Mouse (Mus musculus) adrenal gland, postnatal 0 days (tissue): ENCODE measurements around the gene Gm904. TPM values are rescaled to one million over a fixed set of nuclear protein-coding genes. Genes with fewer than 3 reads are reported as not detected.

Source experiments
- microRNA-seq: library from miRNA; unstranded; fragments of <30 nt; microRNA quantifications from one replicate; pipeline ENCODE4, GENCODE M21; 2016; ENCODE audit warnings: borderline replicate concordance; ENCODE audit not compliant: insufficient number of aligned reads
- polyA plus RNA-seq: library from polyadenylated mRNA; unstranded; fragments of >200 nt; fragmentation: Nextera tagmentation; extraction: Ambion mirVana; gene quantifications from 2 replicates; pipeline ENCODE4 v1.2.1, GENCODE M21; 2015

The Gm904 gene
- polyA plus RNA-seq = not detected in 2 replicates

GRCm38 (mm10) chr13:50642928-50643327, at the start of gene Gm904:
Gm904 (plus strand) TSS chr13:50643228.

Small RNA genes within 50 kb of the gene (microRNA-seq; reads per million reads assigned to microRNA genes)
- gene Gm23952 (not detected), gene Mir683-2 (not detected)

Other genes with a start within 250 kb of the Gm904 start
- 21.8 and 24.7 TPM in 2 replicates for gene Fbxw17, start 225.4 kb upstream of the Gm904 start, polyA plus RNA-seq
- gene Gm47429, start 199.3 kb upstream of the Gm904 start, polyA plus RNA-seq = not detected in 2 replicates
- gene Nutm2, start 175.9 kb upstream of the Gm904 start, polyA plus RNA-seq = not detected in 2 replicates
- gene Gm8765, start 55.1 kb downstream of the Gm904 start, polyA plus RNA-seq = not detected in 2 replicates